Mouse (Mus musculus) liver, embryonic 14.5 days (tissue): Measurements from ENCODE around the gene Castor1. TPM values are rescaled to one million over a fixed set of nuclear protein-coding genes. Genes with fewer than 3 reads are reported as not detected.

Source experiments
- ATAC-seq: fragments of 200-750 bp; cut with Nextera tagmentation; 2 replicates; pipeline ENCODE4 v1.8.0; 2017; ENCODE audit warnings: moderate number of reproducible peaks, mild to moderate bottlenecking, moderate library complexity; ENCODE audit not compliant: insufficient read depth
- DNase-seq, 3 experiments: peaks; one replicate each; pipeline ENCODE4 v3.0.0-alpha.2; 2012 to 2013; ENCODE audit warnings: low read depth in 3 of 3, low spot score in 3 of 3
- H3K27ac ChIP-seq: fragments of 300-500 bp; sonication (generic); 2 replicates; pipeline ENCODE4 v1.5.1; 2014; ENCODE audit warnings: moderate library complexity, mild to moderate bottlenecking, control low read depth, inconsistent platforms
- H3K27me3 ChIP-seq: fragments of 300-500 bp; sonication (generic); 2 replicates; pipeline ENCODE4 v1.6.1; 2014; ENCODE audit warnings: mild to moderate bottlenecking, low read length, moderate library complexity; ENCODE audit not compliant: control insufficient read depth, insufficient read depth
- H3K36me3 ChIP-seq: fragments of 300-500 bp; sonication (generic); replicated peaks from 2 replicates; pipeline ENCODE4 v1.6.1; 2014; ENCODE audit warnings: low read depth; ENCODE audit not compliant: control insufficient read depth, insufficient read depth
- H3K4me1 ChIP-seq, 2 experiments: fragments of 200-500 bp in 1 of 2; fragments of 300-500 bp in 1 of 2; sonication (generic) in 1 of 2; replicated peaks; 2 replicates each; pipeline ENCODE4 v1.6.1; 2012 to 2014; ENCODE audit warnings: antibody characterized with exemption in 1 of 2, inconsistent platforms in 1 of 2, low read length in 1 of 2; ENCODE audit not compliant: control insufficient read depth in 2 of 2, insufficient read depth in 2 of 2
- H3K4me2 ChIP-seq: fragments of 300-500 bp; sonication (generic); 2 replicates; pipeline ENCODE4 v1.6.1; 2014; ENCODE audit warnings: low read depth, mild to moderate bottlenecking, control low read depth, moderate library complexity
- H3K4me3 ChIP-seq, 2 experiments: fragments of 200-500 bp in 1 of 2; fragments of 300-500 bp in 1 of 2; sonication (generic) in 1 of 2; 2 replicates each; pipeline ENCODE4 v1.5.1; 2012 to 2014; ENCODE audit warnings: low read depth in 2 of 2, low read length in 2 of 2, mild to moderate bottlenecking in 2 of 2, control low read depth in 1 of 2, inconsistent platforms in 1 of 2, moderate library complexity in 1 of 2; ENCODE audit not compliant: insufficient read depth in 1 of 2
- H3K9ac ChIP-seq: fragments of 300-500 bp; sonication (generic); replicated peaks from 2 replicates; pipeline ENCODE4 v1.6.1; 2014; ENCODE audit warnings: mild to moderate bottlenecking, control low read depth, moderate library complexity
- H3K9me3 ChIP-seq: fragments of 300-500 bp; sonication (generic); 2 replicates; pipeline ENCODE4 v1.6.1; 2016; ENCODE audit warnings: low read length, mixed read lengths; ENCODE audit not compliant: control insufficient read depth
- CTCF ChIP-seq: IDR thresholded peaks from 2 replicates; pipeline ENCODE4 v1.5.1; 2016; ENCODE audit warnings: antibody characterized with exemption, low read depth, control low read depth
- EP300 ChIP-seq: IDR thresholded peaks from 2 replicates; pipeline ENCODE4 v1.6.1; 2016; ENCODE audit warnings: antibody characterized with exemption, low read depth
- WGBS: fragments of 180-500 bp; shearing (Covaris S2); extraction: QIAGEN DNeasy Blood & Tissue Kit; methylation state at CpG from one replicate; pipeline ENCODE4 v1.1.7; 2014; ENCODE audit not compliant: insufficient replicate concordance; 5-methylcytosine and 5-hydroxymethylcytosine counted together
- polyA plus RNA-seq, 2 experiments: library from polyadenylated mRNA; depleted of rRNA in 1 of 2; stranded (reverse) in 1 of 2; unstranded in 1 of 2; fragments of >200 nt; fragmentation: Nextera tagmentation in 1 of 2; extraction: Ambion mirVana in 1 of 2; gene quantifications; 2 replicates each; pipeline versions ENCODE4 v1.2.1 to v1.2.3; 2012 to 2014

The Castor1 gene
- polyA plus RNA-seq, 2 experiments, result 1.1 to 1.4 TPM

- H3K36me3 ChIP-seq, result no peaks in the 10 kb centered on the region
- TF ChIP-seq CTCF, result no peak
- TF ChIP-seq EP300, result no peak
- H3K4me1 ChIP-seq, result peaks cover 0 to 2% of the 10 kb centered on the region in 2 experiments; a peak in 2 of 4 replicates
- no peak overlapping the region for H3K27ac ChIP-seq
- H3K4me3 ChIP-seq, result no peak overlapping the region
- H3K9me3 ChIP-seq, result no peaks in the 10 kb centered on the region
- 55% methylated on average over 7 of the region's 7 CpGs for whole genome bisulfite sequencing
- no peak overlapping the region for H3K4me2 ChIP-seq
- ATAC-seq, result no peak
- no peak overlapping the region for H3K9ac ChIP-seq
- peaks cover 39% of the 10 kb centered on the region for H3K27me3 ChIP-seq
- DNase-seq, result no peak
These were observed 46.0 kb downstream of the Castor1 start for GRCm38 (mm10) chr11:4264066-4264465.

GRCm38 (mm10) chr11:4266271-4267201 is 48.5 kb downstream of the Castor1 start:
- Histone ChIP-seq H3K9ac (no peak overlapping the region), H3K36me3 (no peaks in the 10 kb centered on the region), H3K4me2 (peak overlapping the region; percentile 65), H3K4me1 (no peaks in the 10 kb centered on the region), H3K27me3 (peaks cover 48% of the 10 kb centered on the region), H3K27ac (no peak overlapping the region), H3K4me3 (peak overlapping the region; percentile 42 to 48), H3K9me3 (no peaks in the 10 kb centered on the region)
- DNase-seq (no peak), ATAC-seq (0 out of 2 replicates have a peak, but pooled peaks have one; percentile 26)
- WGBS, result 1% methylated on average over 61 of the region's 61 CpGs
- TF ChIP-seq EP300 (no peak), CTCF (no peak)

- ATAC-seq (no peak), DNase-seq (no peak)
- H3K27ac ChIP-seq, result no peak overlapping the region
- H3K27me3 ChIP-seq, result peaks cover 48% of the 10 kb centered on the region
- H3K9me3 ChIP-seq, result no peaks in the 10 kb centered on the region
- TF ChIP-seq CTCF, result no peak
- no peak for TF ChIP-seq EP300
- H3K4me2 ChIP-seq, result peak overlapping the region; percentile 65
- H3K9ac ChIP-seq, result no peak overlapping the region
- H3K4me1 ChIP-seq, result no peaks in the 10 kb centered on the region
- WGBS, result 1% methylated on average over 13 of the region's 13 CpGs
- no peaks in the 10 kb centered on the region for H3K36me3 ChIP-seq
- peak overlapping the region in 1 of 2 experiments; percentile 48; a peak in 2 of 4 replicates for H3K4me3 ChIP-seq
These were observed 49.2 kb downstream of the Castor1 start for GRCm38 (mm10) chr11:4267202-4267578.

- no peak overlapping the region for H3K27ac ChIP-seq
- TF ChIP-seq CTCF (no peak), EP300 (no peak)
- H3K27me3 ChIP-seq, result peaks cover 48% of the 10 kb centered on the region
- no peak overlapping the region for H3K4me3 ChIP-seq
- no peaks in the 10 kb centered on the region for H3K4me1 ChIP-seq
- no peaks in the 10 kb centered on the region for H3K9me3 ChIP-seq
- DNase-seq (no peak), ATAC-seq (no peak)
- no peak overlapping the region for H3K4me2 ChIP-seq
- no peaks in the 10 kb centered on the region for H3K36me3 ChIP-seq
- WGBS, result 66% methylated on average over 6 of the region's 6 CpGs
- H3K9ac ChIP-seq, result no peak overlapping the region
These were observed 50.5 kb downstream of the Castor1 start for GRCm38 (mm10) chr11:4268500-4268899.

GRCm38 (mm10) chr11:4270744-4271459 is 52.9 kb downstream of the Castor1 start:
- no peaks in the 10 kb centered on the region for H3K36me3 ChIP-seq
- H3K9ac ChIP-seq, result no peak overlapping the region
- WGBS, result 31% methylated on average over 19 of the region's 20 CpGs
- H3K9me3 ChIP-seq, result no peaks in the 10 kb centered on the region
- ATAC-seq (no peak), DNase-seq (no peak)
- no peak overlapping the region for H3K4me3 ChIP-seq
- no peak overlapping the region for H3K4me2 ChIP-seq
- H3K27me3 ChIP-seq, result peaks cover 36% of the 10 kb centered on the region
- H3K27ac ChIP-seq, result no peak overlapping the region
- no peaks in the 10 kb centered on the region for H3K4me1 ChIP-seq
- TF ChIP-seq EP300, result no peak
- TF ChIP-seq CTCF, result peak; percentile 38
